Mouse (Mus musculus) thymus, adult 2 months (tissue): Measurements from ENCODE around the gene Zfp618.

ENCODE experiments used
- CTCF ChIP-seq: fragments of 200-500 bp; IDR thresholded peaks from 2 replicates; pipeline ENCODE4 v1.5.1; 2012; ENCODE audit warnings: mild to moderate bottlenecking, control low read depth, low read length, moderate library complexity, borderline replicate concordance; ENCODE audit not compliant: control insufficient read depth, poor library complexity, insufficient read depth; ENCODE audit errors: extremely low read depth
- POLR2A ChIP-seq: fragments of 200-500 bp; IDR thresholded peaks from 2 replicates; pipeline ENCODE4 v1.6.1; 2012; ENCODE audit warnings: mild to moderate bottlenecking, low read length, control low read depth, moderate library complexity; ENCODE audit not compliant: control insufficient read depth, poor library complexity, insufficient read depth; ENCODE audit errors: extremely low read depth

GRCm38 (mm10) chr4:62998431-62998835, 33.1 kb downstream of the Zfp618 start:
- TF ChIP-seq CTCF: no peak
- TF ChIP-seq POLR2A: no peak
